23 mouse cellular contexts compared by ENCODE assay signal in the genomic region with DNA sequence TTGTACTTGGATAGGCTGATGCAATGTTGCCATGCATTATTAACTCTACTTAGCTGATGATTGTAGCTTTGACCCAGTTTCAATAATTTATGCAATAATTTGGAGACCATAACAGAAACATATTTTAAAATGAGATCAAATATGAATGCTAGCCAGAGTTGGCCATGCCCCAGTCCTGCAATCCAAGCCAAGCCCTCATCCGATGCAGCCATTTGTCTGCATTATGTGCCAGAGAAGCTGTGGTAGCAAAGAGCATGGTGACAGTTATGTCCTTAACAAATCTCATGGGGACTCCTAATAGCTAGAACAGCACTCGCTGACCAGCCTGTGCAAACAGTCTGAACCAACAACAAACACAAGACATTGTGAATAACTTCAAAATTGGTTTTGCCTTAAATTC.
A peak's percentile ranks its signal among the peaks of the same experiment; 100 is the strongest.
DNase-seq lines count a peak whose midpoint lies in the region; ATAC-seq lines count a peak whose summit lies in the region.
"Had no signal": no experiment of that assay in that cellular context is flagged by ENCODE, and none has a peak within 500 bp of the region (broad histone marks: within the 10 kb centered on the region; RNA-seq: fewer than 3 reads in every experiment).

No protein-coding gene starts in this region.

- no peak overlapping the region for H3K27ac ChIP-seq in midbrain, embryonic 16.5 days (ENCODE audit: low read length)
- H3K27ac ChIP-seq: embryonic facial prominence, embryonic 15.5 days; forebrain, embryonic 12.5 days; heart, adult 2 months; heart, embryonic 15.5 days; hindbrain, embryonic 10.5 days; hindbrain, embryonic 14.5 days; intestine, embryonic 15.5 days had no signal

- H3K9me3 ChIP-seq in midbrain, embryonic 16.5 days (replicated peaks; ENCODE audit: control insufficient read depth, low read length, poor library complexity, severe bottlenecking) = no peaks in the 10 kb centered on the region
- H3K9me3 ChIP-seq: embryonic facial prominence, embryonic 15.5 days; forebrain, embryonic 12.5 days; heart, embryonic 15.5 days; hindbrain, embryonic 10.5 days; intestine, embryonic 15.5 days had no signal

- WGBS in midbrain, embryonic 16.5 days = 84% methylated on average over 2 of the region's 2 CpGs

- H3K4me2 ChIP-seq in midbrain, embryonic 16.5 days (ENCODE audit: low read length) = no peak overlapping the region
- H3K4me2 ChIP-seq: embryonic facial prominence, embryonic 15.5 days; forebrain, embryonic 12.5 days; heart, embryonic 11.5 days; heart, embryonic 15.5 days; hindbrain, embryonic 14.5 days; intestine, embryonic 15.5 days had no signal

- no peak overlapping the region for H3K9ac ChIP-seq in midbrain, embryonic 16.5 days (ENCODE audit: low read depth, low read length)
- H3K9ac ChIP-seq: embryonic facial prominence, embryonic 15.5 days; forebrain, embryonic 12.5 days; heart, embryonic 15.5 days; hindbrain, embryonic 14.5 days; intestine, embryonic 15.5 days had no signal

- DNase-seq in heart, adult 11 months = peak; percentile 21
- no peak for DNase-seq in heart, postnatal 4 days
- DNase-seq in cerebellum, adult 11-12 months = peak; percentile 84
- peak; percentile 90 for DNase-seq in cerebellum, adult 9-10 months
- peak; percentile 68 to 79 for DNase-seq in cerebellum, postnatal 25 days
- no peak for DNase-seq in lung, postnatal 25 days (ENCODE audit: low spot score)
- no peak for DNase-seq in kidney, adult 9 months
- DNase-seq: gastrocnemius, postnatal 10 days; heart, adult 2 months; heart, postnatal 14 days; kidney, adult 18-20 months had no signal

- H3K4me1 ChIP-seq in midbrain, embryonic 16.5 days (ENCODE audit: control insufficient read depth, insufficient read depth, low read length) = no peaks in the 10 kb centered on the region
- H3K4me1 ChIP-seq: embryonic facial prominence, embryonic 15.5 days; forebrain, embryonic 12.5 days; heart, embryonic 15.5 days; hindbrain, embryonic 10.5 days; intestine, embryonic 15.5 days had no signal

- no peak for ATAC-seq in midbrain, embryonic 16.5 days
- ATAC-seq: activated CD4-positive, CD25-positive, alpha-beta regulatory T cell, adult 4 months; forebrain, embryonic 16.5 days; intestine, embryonic 15.5 days; Patski had no signal

- H3K4me3 ChIP-seq in midbrain, embryonic 16.5 days (ENCODE audit: low read depth, low read length) = no peak overlapping the region
- H3K4me3 ChIP-seq: embryonic facial prominence, embryonic 15.5 days; erythroblast, embryonic 14.5 days; forebrain, embryonic 12.5 days; heart, adult 2 months; heart, embryonic 15.5 days; hindbrain, embryonic 10.5 days; intestine, embryonic 15.5 days had no signal

- H3K36me3 ChIP-seq in midbrain, embryonic 16.5 days (ENCODE audit: control insufficient read depth, insufficient read depth, low read length) = no peaks in the 10 kb centered on the region
- H3K36me3 ChIP-seq: embryonic facial prominence, embryonic 15.5 days; forebrain, embryonic 12.5 days; heart, embryonic 15.5 days; hindbrain, embryonic 10.5 days; intestine, embryonic 15.5 days had no signal

- H3K27me3 ChIP-seq in midbrain, embryonic 16.5 days (ENCODE audit: control insufficient read depth, insufficient read depth, low read depth, low read length) = no peaks in the 10 kb centered on the region
- H3K27me3 ChIP-seq: embryonic facial prominence, embryonic 15.5 days; forebrain, embryonic 12.5 days; heart, embryonic 15.5 days; intestine, embryonic 15.5 days had no signal

Comparison
In these comparisons a context has a peak if more than half of its experiments do, and no peak if none do; other contexts are left out.
1. DNase-seq: peak in heart, adult 11 months (single experiment), cerebellum, adult 11-12 months (single experiment), cerebellum, adult 9-10 months (single experiment) and cerebellum, postnatal 25 days (2 of 2); none in heart, postnatal 4 days (single experiment), lung, postnatal 25 days (single experiment) and kidney, adult 9 months (single experiment).